Mouse (Mus musculus) urinary bladder, postnatal 25 days (tissue): ENCODE data around the gene Zfp213.
A peak's percentile ranks its signal among the peaks of the same experiment; 100 is the strongest.
"Not testable (repeated sequence)": the region's sequence is repeated elsewhere in the genome, so short reads cannot be mapped to it uniquely, and the experiment has no call there.

ENCODE experiments used
- DNase-seq: peaks from one replicate; pipeline ENCODE4 v3.0.0; 2022; ENCODE audit warnings: low spot score

The Zfp213 gene

GRCm38 (mm10) chr17:23543983-23544382 lies 20.1 kb downstream of the Zfp213 start:
- peak; percentile 3 for DNase-seq

GRCm38 (mm10) chr17:23543325-23543724 lies 20.7 kb downstream of the Zfp213 start:
- peak; percentile 15 for DNase-seq

- DNase-seq = peak; percentile 1
These were observed 21.2 kb downstream of the Zfp213 start for GRCm38 (mm10) chr17:23542835-23543234.

- peak; percentile 1 for DNase-seq
These were observed 21.9 kb downstream of the Zfp213 start for GRCm38 (mm10) chr17:23542004-23542720.

- DNase-seq = no peak
These were observed 23.2 kb downstream of the Zfp213 start for GRCm38 (mm10) chr17:23540605-23541475.

- DNase-seq = no peak
These were observed 23.9 kb downstream of the Zfp213 start for GRCm38 (mm10) chr17:23540106-23540505.

- no peak for DNase-seq
These were observed 24.4 kb downstream of the Zfp213 start for GRCm38 (mm10) chr17:23539608-23540007.

GRCm38 (mm10) chr17:23538299-23539015 lies 25.6 kb downstream of the Zfp213 start:
- DNase-seq = peak; percentile 2

- no peak for DNase-seq
These were observed 26.3 kb downstream of the Zfp213 start for GRCm38 (mm10) chr17:23537554-23538255.

GRCm38 (mm10) chr17:23535046-23535788 lies 28.8 kb downstream of the Zfp213 start:
- not testable (repeated sequence) for DNase-seq

GRCm38 (mm10) chr17:23533591-23534490 lies 30.2 kb downstream of the Zfp213 start:
- not testable (repeated sequence) for DNase-seq

GRCm38 (mm10) chr17:23531408-23531807 lies 32.6 kb downstream of the Zfp213 start:
- DNase-seq = not testable (repeated sequence)

GRCm38 (mm10) chr17:23522941-23523732 lies 40.9 kb downstream of the Zfp213 start:
- not testable (repeated sequence) for DNase-seq

GRCm38 (mm10) chr17:23518701-23519423 lies 45.2 kb downstream of the Zfp213 start:
- DNase-seq = no peak
